Mouse (Mus musculus) megakaryocyte, embryonic 14.5 days (primary cell): ENCODE measurements around the gene Ccser2.

ENCODE experiments used
- FLI1 ChIP-seq: IDR thresholded peaks from 2 replicates; pipeline ENCODE4 v1.6.1; 2012; ENCODE audit warnings: low read length, inconsistent platforms, mixed read lengths
- GATA1 ChIP-seq: IDR thresholded peaks from 3 replicates; pipeline ENCODE4 v1.6.1; 2012; ENCODE audit warnings: mixed read lengths, low read length, inconsistent platforms, borderline replicate concordance

DNA sequence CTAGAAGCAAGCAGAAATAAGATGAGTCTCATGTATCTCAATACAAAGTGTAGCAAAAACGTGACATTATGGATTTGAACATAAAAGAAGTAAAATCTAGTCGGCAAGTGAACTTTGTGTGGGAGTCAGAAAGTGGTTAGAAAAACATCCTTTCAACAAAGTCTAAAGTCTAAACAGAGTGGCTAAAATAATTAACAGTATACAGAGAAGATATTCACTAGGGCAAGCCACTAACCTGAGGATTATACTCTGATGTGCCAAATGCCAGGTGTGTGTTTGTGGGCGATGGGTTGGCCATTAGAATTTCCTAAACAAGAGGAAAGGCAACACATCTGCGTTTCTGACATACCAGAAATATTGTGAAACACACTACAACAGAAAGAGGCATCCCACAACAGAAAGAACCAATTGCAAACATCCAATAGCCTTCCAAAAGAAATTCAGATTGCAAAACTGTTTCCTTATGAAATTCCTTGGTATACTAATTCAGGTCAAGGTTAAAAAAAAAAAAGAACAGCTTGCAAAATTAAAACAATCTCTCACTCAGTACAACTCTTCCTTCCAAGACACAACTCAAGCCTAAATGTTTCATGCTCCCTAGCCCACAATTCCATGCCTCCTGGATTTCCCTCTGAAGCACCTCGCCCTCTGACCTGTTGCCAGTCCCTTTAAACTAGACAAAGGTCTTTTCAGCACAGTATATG is 47.1 kb downstream of the Ccser2 start:
- no peak for TF ChIP-seq GATA1
- TF ChIP-seq FLI1, result no peak
